Mouse (Mus musculus): ENCODE results near the gene Dnmt3a. TPM values are rescaled to one million over a fixed set of nuclear protein-coding genes. Genes with fewer than 3 reads are reported as not detected.

Dnmt3a gene
- total RNA-seq, 4 experiments from 2014 or later: 74.0 to 91.8 (median 80.6) TPM

DNA sequence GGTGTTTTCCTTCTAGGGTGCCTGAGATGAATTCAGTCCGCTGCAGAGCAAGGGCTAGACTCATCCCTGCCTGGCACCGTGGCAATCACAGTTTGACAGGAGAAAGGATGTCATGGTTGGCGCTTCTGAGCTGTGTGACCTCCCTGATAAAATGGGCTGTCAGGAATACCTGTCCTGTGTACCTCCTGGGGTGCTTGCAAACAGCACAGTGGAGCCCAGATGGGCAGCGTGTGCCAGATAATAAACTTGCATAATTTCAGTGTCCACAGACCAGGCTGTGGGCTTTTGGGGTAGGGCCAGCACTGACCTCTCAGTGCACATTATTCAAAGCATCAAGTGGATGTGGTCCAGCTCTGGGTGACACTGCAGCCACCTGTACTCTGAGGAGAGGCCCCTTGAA lies 45.4 kb downstream of the Dnmt3a start:
- DNase-seq (ENCODE audit: low spot score in 2 of 2): no peak

DNA sequence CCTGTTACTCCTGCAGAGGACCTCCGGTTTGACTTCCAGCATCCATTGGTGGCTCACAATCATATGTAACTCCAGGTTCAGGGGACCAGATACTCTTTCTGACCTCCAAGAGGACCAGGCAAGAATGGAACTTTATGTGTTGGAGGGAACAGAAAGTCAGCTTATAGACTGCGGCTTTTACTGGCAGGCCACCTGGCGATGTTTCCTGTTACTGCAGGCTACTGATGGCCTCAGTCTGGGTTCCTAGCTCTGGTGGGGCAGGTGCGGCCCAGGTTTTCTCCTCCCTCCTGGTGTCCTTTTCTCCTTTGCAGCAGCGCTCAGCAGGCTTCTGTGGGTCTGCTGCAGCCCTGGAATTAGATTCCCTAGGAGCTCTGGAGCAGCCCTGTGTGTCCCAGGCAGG lies 46.7 kb downstream of the Dnmt3a start:
- DNase-seq (ENCODE audit: low spot score in 2 of 2): no peak

DNA sequence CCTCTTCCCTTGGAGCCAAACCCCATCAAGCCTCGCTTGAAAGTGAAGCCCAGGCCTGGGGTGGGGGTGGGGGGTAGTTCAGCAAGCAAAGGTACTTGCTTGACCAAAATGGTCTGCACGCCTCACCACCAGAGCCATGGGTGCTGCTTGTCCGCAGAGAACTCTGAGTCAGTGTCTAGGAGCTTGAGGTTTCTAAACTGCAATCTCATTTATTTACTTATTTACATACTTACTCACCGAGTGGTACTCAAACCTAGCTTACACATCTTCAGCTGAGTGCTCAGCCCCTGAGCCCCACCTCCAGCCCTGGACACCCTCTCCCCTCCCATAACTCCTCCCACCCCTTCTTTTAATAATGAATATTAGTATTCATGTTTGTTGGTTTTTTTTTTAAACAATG lies 48.6 kb downstream of the Dnmt3a start:
- no peak for DNase-seq (ENCODE audit: low spot score in 2 of 2)

DNA sequence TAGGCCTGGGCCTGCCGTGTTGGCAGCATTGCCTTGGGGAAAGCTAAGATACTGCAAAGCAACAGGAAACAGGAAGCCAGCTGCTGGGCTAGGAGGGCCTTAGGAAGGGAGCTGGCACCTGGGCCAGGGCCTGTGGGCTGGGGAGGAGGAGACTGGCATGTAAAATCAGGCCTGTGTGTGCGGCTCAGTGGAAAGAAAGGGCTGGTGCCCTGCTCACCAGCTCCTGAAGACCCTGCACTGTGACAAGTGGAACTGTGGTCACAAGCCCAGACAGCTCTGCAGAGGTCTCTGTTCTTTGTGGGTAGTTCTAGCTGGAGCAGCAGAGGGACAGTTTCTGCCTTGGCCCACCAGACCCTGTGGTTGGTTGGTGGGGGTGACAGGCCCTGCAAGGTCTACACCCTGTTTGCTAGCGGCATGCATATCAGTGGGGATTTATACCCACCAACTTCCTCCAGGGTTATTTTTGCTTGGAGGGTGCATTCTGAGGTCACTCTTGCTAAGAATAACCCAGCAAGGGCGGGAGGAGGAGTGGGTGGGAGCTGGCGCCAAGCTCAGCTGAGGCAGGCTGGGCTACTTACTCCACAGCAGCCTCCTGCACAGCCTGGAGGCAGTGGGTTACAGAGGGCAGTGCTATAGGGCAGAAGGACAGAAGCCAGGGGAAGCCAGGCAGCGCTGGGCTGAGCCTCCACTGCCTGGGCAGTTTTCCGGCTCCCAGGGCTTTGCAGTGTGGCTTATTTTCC lies 50.1 kb downstream of the Dnmt3a start:
- no peak for DNase-seq (ENCODE audit: low spot score in 2 of 2)

DNA sequence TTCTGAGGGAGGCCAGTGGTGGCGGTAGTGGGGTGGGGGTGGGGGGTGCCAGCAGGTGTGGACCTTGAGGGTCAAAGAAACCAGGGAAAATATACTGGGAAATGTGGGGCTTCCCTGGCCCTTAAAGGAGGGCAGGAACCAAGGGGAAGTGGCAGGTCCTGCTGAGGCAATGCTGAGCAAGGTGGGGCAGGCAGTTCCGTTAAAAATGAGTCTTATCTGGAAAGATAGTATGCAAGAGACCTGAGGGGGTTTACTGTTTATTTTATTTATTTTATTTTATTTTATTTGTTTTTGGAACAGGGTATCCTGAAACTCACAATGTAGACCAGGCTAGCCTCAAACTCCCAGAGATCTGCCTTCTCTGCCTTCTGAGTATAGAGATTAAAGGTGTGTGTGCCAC lies 50.9 kb downstream of the Dnmt3a start:
- no peak for DNase-seq (ENCODE audit: low spot score in 2 of 2)

DNA sequence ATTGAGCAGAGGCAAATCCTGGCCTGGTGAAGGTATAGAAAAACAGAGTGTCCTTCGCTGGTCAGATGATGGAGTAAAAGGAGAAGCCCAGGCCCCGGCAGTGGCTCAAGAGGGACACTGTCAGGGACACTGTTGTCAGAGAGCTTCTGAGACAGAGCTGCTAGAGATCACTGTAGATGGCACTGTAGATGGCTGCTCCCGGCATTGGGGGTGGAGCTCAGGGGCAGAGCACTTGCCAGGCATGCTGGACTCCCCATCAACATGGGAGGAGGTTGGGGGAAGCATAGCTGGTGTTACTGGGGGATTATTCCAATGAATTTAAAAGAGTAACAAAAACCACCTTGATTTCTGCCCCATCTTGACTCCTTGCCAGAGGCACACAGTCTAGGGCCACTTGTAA lies 51.4 kb downstream of the Dnmt3a start:
- DNase-seq (ENCODE audit: low spot score in 2 of 2): no peak

DNA sequence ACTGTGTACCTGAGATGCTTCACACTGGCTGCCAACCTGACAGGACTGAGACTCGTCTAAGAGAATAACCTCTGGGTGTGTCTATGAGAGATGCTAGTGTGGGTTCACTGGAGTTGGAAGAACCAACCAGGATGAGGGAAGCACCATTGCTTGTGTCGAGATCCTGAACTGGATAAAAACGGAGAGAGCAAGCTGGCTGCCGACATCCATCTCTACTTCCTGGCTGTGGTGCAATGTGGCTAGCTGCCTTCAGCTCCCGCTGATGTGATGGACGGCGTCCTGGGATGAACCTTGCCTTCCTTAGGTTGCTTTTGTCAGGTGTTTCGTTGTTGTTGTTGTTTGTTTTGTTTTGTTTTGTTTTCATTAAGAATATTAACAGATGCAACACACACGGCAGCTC lies 52.0 kb downstream of the Dnmt3a start:
- no peak for DNase-seq (ENCODE audit: low spot score in 2 of 2)

DNA sequence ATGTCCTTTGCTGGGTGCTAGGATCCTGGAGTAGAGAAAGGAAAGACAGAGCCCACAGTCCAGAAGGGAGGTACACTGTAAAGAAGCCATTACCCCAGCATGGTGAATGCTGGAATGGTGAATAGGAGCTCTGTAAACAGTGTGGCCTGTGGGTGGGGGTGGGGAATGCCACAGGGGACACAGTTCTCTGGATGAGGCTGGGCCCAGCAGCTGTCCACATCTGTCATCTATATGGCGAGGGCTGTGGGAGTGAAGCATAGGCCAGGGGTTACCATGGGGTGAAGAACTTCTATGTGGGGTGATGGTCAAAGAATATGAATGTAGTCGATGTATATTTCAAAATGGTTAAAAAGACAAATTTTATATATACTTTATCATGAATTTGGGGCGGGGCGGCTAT lies 52.9 kb downstream of the Dnmt3a start:
- no peak for DNase-seq (ENCODE audit: low spot score in 2 of 2)

DNA sequence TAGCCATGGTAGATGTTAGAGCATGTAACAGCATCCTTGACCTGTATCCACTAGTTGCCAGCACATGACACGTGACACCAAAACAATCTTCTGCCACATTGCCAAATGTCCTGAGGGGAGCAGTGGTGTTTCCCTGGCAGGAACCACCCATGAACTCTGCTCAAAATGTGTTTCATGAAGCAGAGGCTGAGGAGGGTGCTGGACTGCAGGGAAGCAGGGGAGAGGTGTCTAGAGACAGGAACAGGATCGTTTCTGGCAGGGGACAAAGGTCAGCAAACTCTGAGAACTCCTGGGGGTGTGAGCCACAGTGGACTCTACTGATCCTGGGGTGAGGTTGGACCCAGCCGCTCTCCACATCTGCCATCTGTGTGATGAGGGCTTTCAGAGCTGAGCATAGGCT lies 53.7 kb downstream of the Dnmt3a start:
- no peak for DNase-seq (ENCODE audit: low spot score in 2 of 2)

DNA sequence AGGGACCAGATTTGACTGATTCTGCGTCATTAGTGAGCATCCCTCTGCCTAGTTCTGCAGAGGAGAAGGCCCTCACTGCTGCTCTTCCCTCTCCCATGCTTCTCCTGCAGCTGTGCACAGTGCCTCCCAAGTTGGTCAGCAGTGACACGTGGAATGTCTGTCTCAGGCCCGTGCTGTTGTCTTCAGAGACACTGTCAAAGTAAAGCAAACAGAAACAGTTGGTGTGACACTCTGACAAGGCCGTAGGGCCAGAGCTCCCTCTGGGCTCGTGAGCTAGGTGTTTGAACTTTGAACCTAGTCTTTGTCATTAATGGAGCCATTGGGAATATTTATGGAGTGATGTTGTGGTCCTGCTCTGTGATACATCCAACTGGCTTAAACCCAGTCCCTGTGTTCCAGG lies 54.2 kb downstream of the Dnmt3a start:
- DNase-seq (ENCODE audit: low spot score in 2 of 2): no peak

DNA sequence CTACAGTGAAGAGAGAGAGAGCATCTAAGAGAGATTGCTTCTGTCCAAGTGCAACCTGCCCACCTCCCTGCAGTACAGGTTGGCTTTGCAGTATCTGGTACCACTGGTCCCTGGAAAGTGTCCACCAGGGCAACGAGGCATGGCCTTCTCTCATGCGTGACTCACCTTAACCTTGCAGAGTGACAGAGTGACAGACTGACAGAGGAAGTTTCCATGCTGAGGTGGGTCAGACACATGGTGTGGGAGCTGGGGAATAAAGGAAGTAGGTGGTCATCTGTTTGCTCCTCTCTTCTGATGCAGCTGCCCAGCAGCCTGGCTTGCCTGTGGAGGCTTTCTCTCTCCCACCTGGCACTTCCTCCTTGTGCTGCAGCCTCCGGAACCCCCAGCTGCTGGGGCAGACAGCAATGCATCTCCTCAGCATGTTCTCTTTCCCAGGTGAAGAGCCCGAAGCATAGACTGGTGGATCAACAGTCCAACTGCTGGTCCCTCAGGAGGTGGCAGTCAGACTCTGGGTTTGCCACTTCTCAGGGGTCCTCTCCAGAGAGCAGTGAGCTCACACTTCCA lies 55.9 kb downstream of the Dnmt3a start:
- DNase-seq (ENCODE audit: low spot score in 2 of 2): no peak

DNA sequence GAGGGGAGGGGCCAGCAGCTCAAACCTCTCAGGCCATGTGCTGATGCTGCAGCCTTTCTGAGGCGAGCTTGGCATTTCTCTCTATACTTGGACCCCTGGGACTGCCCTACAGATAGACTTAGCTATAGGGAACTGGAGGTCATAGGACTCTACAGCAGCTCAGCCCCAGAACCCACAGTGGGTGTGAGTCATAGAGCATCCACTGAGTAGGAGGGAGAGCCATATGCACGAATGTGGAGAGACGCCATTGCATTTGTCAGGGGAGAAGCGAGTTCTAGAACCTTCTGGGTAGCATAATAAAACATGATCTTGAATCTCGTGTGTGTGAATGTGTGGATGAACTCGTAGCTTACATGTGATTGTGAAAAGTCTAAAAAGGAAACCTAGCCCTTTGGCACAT lies 56.4 kb downstream of the Dnmt3a start:
- DNase-seq (ENCODE audit: low spot score in 2 of 2): no peak

DNA sequence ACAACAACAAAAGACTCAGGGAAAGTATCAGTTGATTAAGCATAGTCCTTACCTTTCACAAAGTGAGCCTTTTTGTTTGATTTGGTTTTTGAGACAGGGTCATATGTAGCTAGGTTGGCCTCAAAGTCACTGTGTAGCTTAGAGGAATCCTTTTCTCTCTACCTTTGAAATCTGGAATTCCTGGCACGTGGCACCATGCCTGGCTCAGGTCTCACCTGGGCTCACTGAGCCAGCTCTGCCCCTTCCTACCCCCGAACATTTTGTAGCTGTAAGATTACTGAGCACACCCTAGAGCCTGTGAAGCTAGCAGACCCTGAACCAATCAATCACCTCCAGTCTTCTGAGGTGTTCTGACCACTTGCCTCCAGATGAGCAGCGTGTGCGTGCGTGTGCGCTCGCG lies 58.4 kb downstream of the Dnmt3a start:
- no peak for DNase-seq (ENCODE audit: low spot score in 2 of 2)

DNA sequence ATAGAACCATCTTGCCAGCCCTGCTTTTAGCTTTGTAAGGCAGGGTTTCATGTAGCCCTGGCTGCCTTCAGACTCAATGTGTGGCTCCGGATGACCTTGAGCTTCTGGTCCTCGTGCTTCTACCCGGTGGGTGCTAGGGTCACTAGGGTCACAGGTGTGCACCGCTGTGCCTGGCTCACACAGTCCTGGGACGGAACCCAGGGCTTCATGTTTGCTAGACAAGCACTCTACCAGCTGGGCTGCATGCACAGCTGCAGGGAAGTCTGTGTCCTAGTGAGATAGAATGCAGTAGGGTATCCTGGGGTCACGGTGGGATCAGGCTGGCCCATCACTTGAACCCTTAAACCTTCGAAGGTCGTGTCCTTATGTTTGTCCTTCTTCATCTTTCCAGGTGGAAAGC lies 59.8 kb downstream of the Dnmt3a start:
- DNase-seq (ENCODE audit: low spot score in 2 of 2): no peak

DNA sequence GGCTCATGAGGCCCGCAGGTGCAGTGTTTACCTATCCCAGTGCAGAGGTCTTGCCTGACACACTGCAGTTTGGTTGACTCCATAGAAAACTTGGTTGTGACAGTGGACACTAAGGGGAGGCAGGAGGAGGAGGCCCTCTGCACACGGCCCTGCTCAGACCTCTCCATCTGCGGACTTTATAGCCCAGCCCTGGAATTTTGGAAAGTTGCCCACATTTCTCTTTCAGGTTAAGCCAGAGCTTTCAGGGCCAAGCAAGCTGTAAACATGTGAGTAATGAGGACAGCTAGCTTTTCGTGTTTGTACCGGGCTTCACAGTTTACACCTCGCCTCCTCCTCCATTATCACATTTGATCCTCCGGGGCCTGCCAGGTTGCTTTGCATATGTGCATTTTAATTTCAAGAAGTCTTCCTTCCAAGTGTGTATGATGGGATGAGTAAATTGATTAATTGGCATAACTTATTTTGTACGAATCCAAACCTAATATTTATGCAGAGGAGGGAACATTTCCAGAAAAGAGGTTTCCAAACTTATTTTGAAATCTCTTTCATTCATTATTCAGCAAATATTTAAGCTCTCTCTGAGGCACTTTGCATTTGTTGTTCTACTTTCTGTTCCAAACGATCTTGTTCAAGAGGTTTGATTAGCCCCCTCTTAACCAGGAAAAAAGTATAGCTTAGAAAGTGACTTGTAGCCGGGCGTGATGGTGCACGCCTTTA lies 61.0 kb downstream of the Dnmt3a start:
- DNase-seq (ENCODE audit: low spot score in 2 of 2): no peak

DNA sequence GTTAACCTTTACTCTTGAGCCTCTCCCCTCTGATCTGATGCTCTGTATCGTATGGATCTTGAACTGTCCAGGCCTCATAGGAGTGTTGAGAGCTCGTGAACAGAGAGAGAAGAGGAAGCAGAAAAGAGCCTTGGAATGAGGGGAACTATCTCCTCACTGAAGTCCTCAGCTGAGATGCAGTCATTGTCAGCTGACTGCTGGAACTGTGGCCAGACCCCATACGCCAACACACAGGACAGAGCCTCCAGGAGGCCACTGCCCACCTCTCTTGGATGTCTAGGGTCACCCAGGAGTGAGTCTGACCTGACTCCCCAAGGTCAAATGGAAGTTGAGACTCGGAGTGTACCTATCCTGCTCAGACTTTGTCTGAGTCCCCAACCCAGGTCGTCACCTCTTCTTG lies 62.3 kb downstream of the Dnmt3a start:
- DNase-seq (ENCODE audit: low spot score in 2 of 2): no peak

DNA sequence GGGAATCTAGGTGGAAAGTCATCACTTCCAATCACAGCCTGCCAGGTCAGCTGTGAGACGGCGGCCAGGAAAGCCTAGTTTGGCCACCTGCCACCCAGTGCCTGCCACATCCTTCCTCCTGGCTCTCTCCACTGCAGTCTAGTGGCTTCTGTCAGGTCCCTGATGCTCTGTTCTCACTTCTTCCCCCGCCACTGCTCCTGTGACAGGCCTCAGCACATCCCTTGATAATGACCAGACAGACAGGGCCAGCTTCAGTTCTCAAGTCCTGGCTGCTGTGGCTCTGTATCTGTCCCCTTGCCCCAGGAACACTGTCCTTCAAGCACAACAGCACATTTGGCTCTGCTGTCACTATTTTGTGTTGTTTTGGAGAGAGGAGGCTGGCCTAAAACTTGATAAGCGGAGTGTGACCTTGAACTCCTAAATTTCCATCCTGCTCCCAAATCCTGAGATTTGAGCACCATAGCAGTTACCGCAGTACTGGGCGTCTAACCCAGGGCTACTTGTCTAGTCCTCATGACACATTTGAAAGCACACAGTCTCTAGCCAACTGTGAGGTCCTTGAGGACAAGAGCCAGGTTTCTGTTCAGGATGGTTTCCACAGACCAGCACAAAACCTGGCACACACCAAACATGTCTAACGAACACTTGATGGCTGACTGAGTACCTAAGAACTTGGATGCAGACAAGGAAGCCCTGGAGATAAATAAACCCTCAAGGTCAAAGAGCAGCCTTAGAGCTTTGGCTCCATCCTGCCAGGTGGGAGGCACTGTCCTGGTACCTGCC lies 63.1 kb downstream of the Dnmt3a start:
- no peak for DNase-seq (ENCODE audit: low spot score in 2 of 2)

DNA sequence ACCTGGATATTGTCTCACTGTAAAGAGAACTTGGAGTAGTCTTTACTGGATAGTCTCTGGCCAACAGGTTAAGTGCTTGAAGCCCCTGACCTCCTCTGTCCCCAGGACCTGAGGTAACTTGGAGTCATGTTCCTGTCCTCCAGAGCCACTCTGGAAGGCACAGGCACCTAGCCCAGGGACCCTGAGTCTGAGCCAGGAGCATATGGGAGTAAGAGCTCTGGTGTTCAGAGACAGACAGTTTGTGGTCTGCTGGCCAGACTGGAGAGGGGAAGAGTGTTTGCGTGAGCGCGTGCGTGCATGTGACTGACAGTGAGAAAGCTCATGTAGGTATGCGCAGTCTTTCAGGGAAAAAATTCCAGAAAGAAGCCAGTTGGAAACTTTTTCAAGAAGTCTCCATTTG lies 64.2 kb downstream of the Dnmt3a start:
- no peak for DNase-seq (ENCODE audit: low spot score in 2 of 2)

DNA sequence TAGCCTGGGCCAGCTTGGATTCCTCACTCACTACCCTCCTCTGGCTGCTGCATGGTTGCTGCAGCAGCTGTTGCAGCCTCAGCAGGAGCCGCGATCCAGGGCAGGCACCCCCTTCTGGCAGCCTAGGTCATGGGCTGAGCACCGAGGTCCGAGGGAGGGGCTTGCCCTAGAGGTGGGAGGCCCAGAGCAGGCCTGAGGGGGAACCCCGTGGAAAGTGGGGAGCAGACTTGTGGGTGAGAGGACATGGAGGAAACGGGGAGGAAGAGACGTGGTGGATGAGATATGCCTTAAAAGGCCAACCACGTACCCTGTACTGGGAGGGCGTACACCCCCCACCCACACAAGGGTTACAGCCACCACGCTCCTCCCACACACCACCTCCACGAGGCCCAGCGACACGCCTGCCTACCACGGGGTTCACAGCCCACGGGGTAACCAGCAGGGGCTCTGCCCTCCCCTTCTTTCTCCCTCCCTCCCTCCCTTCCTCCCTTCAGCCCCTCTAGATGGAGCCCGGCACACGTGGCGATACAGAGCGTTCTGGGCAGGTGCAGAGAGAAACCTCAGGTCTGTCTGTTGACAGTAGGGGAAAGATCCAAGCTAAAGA lies 65.2 kb downstream of the Dnmt3a start:
- no peak for DNase-seq (ENCODE audit: low spot score in 2 of 2)

DNA sequence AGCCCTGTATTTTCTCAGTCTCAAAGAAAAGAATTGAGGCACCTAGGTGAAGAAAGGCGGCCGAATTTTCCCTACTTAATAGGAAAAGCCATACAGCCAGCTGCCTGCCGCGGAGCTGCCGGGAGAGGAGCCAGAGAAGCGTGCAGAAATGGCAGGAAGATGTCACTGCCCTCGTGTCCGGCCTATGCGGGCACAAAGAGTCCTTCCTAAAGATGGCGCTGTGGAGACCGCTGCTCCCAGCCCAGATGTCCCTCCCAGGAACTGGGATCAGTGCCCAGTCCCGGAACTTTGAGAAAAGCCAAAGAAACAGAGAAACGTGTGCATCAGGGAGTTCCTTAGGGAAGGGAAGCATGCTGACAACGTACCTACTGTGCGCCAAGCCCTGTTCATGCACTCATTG lies 65.8 kb downstream of the Dnmt3a start:
- peak; percentile 59 to 83 for DNase-seq (ENCODE audit: low spot score in 2 of 2)

DNA sequence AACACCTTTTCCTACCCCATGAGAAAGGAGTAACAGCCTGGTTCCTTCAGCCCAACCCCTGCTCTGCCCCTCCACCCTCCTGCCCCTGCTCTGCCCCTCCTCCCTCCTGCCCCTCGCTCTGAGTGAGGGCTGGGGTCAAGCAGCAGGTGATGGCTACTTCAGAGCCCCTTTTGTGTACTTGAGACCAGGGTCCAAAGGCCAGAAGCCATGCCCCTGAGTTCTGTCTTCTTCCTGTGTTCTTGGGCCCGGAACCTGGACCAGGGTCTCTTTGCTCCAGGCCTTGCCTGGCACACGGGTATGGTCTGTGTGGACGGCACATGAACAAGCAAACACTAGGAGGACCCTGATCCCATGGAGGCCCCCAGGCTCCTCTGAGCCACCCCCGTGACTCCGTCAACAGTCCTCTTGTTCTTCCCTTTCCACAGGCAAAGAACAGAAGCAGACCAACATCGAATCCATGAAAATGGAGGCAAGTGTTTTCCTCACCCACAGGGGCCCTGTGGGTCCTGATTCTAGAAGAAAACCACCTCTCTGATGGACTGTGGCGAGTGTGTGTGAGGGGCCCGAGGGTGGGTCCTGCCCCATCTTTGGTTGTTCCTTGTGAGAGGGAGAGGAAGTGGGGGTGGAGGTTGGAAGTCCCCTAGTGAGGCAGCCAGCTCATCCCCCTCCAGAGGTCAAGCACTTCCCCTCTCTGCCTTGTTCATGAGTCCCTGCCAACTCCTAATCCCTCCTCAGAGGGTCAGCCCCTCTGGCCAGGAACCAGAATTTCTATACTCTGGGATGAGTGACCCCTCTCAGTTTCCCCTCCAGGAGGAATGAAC lies 66.8 kb downstream of the Dnmt3a start:
- no peak for DNase-seq (ENCODE audit: low spot score in 2 of 2)

Data from layer of hippocampus, adult 8-10 months (tissue).